Mouse (Mus musculus) CD4-positive naive resting alpha-beta T cell, adult 76 days (primary cell): ENCODE results near the gene Olfr613. TPM values are rescaled to one million over a fixed set of nuclear protein-coding genes. Genes with fewer than 3 reads are reported as not detected.

Experiments
- total RNA-seq: library from RNA; stranded (reverse); gene quantifications from one replicate; pipeline ENCODE4 v1.2.4, GENCODE M21; 2023

Gene Olfr613
- total RNA-seq: not detected

DNA sequence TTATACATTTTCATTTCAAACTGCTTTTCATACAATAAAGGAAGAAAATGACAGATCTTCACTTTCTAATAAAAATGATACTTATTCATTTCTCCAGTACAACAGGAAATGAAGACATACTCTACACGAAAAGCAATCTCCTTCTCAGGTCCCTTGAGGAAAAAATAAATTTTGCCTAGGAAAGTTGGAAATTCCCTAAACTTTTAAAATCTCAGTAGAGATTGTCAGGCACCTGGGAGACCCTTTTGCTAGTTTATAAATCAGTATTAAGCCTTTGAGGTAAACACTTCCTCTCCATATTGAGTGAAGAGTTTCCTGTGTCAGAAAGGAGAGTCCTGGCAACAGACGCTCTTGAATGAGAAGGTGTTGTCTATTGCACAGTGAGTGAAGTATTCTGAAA lies at the start of gene Olfr613:
TSS of gene Olfr613 (plus strand) at position 301 of the 400 bp plus-strand sequence.

DNA sequence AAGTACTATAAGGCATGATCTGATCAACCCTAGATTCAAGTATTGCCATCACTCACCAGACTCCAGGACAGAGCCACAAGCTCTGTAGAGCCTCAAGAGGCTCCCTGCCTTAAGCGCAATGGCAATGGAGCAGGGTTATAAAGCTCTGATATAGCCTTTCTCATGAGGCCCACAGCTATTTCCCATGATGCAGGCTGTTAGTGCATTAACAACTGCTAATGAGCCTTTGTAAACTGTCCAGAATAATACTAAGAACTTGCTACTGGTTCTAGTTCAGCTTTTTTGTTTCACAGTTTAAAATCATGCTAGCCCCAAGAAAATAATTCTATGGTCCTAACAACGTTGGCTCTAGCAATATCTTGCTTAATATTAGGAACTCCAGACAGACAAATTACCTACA lies 35.9 kb upstream of the Olfr613 start, which contains the start of gene Olfr610:
TSS of gene Olfr610 (minus strand) at position 101 of the 400 bp plus-strand sequence.

DNA sequence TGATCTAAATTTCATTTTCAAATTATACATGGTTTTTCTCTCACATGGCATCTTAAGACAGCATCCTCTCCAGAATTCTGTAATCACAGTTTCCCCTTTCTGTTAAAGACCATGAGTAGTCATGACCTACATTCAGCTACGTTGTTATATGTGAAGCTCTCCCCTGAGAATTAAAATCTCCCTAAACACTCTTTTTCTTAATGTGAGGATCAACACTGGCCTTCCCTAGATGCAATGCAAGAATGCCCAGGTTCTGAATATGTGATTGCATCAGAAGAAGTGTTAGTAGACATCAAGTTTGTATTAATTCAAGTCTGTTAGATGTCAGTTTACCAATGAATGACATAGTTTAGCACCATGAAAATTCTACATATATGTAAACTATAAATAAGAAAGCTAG lies 27.1 kb upstream of the Olfr613 start, which contains the start of gene Olfr611:
TSS of gene Olfr611 (minus strand) at position 101 of the 400 bp plus-strand sequence.

DNA sequence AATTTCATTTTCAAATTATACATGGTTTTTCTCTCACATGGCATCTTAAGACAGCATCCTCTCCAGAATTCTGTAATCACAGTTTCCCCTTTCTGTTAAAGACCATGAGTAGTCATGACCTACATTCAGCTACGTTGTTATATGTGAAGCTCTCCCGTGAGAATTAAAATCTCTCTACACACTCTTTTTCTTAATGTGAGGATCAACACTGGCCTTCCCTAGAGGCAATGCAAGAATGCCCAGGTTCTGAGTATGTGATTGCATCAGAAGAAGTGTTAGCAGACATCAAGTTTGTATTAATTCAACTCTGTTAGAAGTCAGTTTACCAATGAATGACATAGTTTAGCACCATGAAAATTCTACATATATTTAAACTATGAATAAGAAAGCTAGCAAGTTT lies 5.3 kb upstream of the Olfr613 start, which contains the start of gene Olfr612:
TSS of gene Olfr612 (minus strand) at position 101 of the 400 bp plus-strand sequence.

DNA sequence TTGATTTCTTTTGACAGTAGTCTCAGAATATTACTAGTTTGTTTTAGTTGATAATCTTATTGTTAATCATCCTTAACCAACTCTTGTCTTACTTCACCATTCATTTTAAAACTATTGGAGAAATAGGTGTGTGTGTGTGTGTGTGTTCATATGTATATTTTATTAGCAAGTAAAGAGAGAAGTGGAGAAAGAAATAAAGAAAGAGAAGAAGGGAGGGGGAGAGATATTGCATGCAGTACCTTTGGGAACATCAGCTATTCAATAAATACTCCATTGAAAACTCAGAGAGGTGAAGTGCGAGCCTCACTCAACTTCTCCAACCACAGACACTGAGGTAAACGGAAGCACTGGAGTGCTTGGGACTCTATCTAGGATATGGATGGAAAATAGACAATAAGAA lies 7.9 kb downstream of the Olfr613 start, which contains the start of gene Olfr615:
TSS of gene Olfr615 (plus strand) at position 301 of the 400 bp plus-strand sequence.

DNA sequence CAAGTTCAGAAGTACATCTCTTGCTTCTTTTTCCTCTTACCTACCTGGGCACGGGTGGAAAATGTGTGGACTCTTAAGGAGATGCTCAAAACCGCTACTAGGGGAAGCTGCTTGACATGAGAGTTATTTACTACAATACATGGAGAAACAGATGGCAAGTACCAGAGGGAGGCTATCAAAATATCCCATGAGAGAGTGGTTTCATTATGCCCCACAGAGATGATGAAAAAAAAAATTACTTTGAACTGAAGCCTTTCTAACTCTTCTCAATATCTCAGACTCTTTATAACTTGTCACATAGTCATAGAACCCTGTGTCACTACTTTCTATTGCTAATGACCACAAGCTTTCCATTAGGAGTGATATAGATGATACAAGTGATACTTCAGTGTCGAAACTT lies 21.2 kb downstream of the Olfr613 start, which contains the start of gene Olfr616:
TSS of gene Olfr616 (minus strand) at position 101 of the 400 bp plus-strand sequence.

DNA sequence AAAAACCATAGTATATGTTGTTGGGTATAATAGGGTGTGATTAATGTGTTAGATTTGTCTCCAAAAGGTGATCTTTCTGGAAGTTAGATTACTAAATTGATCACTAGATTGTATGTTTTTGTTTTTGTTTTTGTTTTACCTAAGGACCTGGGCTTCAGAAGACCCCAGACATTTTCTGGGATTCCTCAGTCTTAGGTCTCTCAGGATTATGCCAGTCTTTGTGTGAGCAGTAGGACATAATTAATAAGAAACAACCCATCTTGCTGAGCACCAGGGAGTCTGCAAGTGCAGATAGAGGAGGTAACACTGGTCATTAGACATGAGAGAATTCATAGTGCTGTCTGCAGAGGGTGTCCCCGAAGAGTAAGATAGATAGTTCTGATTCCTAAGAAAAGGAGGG lies 24.9 kb downstream of the Olfr613 start, which contains the start of gene Olfr617:
TSS of gene Olfr617 (plus strand) at position 301 of the 400 bp plus-strand sequence.

DNA sequence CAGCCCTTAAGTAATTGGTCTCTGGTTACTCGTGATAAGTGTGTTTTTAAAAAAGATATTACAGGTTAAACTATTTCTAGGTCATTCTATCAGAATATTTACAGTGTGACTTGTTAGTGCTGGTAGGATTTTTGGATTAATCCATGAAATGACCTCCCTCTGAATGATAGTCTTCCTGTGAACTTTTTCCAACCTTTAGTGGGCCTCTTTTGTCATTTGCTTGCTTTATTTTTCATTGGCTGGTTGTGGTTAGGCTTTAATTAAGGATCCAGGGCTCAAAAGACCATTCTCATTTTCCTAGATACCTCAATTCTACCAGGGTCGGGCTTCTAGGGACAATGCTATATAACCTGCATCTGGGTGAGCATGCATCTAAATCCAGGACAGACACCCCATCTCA lies 41.9 kb downstream of the Olfr613 start, which contains the start of gene Olfr618:
TSS of gene Olfr618 (plus strand) at position 301 of the 400 bp plus-strand sequence.

DNA sequence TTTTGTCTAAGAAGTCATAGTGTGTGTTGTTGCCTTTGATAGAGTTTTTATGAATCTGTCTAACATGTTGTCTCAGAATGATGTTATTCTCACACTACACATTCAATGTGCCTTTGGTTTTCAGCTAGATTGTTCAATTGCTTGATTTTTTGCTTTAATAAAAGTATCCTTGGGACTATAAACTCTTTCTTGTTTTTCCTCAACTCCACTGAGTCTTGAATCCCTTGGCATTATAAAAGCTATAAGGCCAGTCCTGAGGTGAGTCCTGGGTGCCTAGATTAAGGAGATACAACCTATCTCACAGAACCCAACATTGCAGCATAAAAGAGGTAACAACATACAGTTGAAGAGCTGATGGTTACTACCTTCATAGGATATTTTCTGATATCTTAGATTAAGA lies 52.4 kb downstream of the Olfr613 start, which contains the start of gene Olfr619:
TSS of gene Olfr619 (plus strand) at position 301 of the 400 bp plus-strand sequence.

Other genes starting within 250 kb of the Olfr613 start
- gene Olfr596, start 242.4 kb upstream of the Olfr613 start, total RNA-seq: not detected
- not detected for gene Olfr597, start 231.8 kb upstream of the Olfr613 start, total RNA-seq
- not detected for gene Olfr598, start 224.5 kb upstream of the Olfr613 start, total RNA-seq
- gene Olfr599, start 212.2 kb upstream of the Olfr613 start, total RNA-seq: not detected
- gene Olfr600, start 198.4 kb upstream of the Olfr613 start, total RNA-seq: not detected
- gene Olfr601, start 185.4 kb upstream of the Olfr613 start, total RNA-seq: not detected
- gene Olfr603, start 161.9 kb upstream of the Olfr613 start, total RNA-seq: not detected
- gene Usp17lc, start 133.0 kb upstream of the Olfr613 start, total RNA-seq: not detected
- gene Olfr605, start 102.6 kb upstream of the Olfr613 start, total RNA-seq: not detected
- gene Olfr606, start 99.0 kb upstream of the Olfr613 start, total RNA-seq: not detected
- gene Olfr607, start 83.9 kb upstream of the Olfr613 start, total RNA-seq: not detected
- gene Olfr608, start 78.2 kb upstream of the Olfr613 start, total RNA-seq: not detected
- gene Olfr609, start 50.0 kb upstream of the Olfr613 start, total RNA-seq: not detected
- gene Olfr610, start 36.0 kb upstream of the Olfr613 start, total RNA-seq: not detected
- gene Olfr611, start 27.2 kb upstream of the Olfr613 start, total RNA-seq: not detected
- not detected for gene Olfr612, start 5.4 kb upstream of the Olfr613 start, total RNA-seq
- gene Olfr615, start 8.0 kb downstream of the Olfr613 start, total RNA-seq: not detected
- not detected for gene Olfr616, start 21.1 kb downstream of the Olfr613 start, total RNA-seq
- gene Olfr617, start 25.0 kb downstream of the Olfr613 start, total RNA-seq: not detected
- not detected for gene Olfr618, start 42.0 kb downstream of the Olfr613 start, total RNA-seq
- not detected for gene Olfr619, start 52.5 kb downstream of the Olfr613 start, total RNA-seq
- not detected for gene Olfr620, start 64.5 kb downstream of the Olfr613 start, total RNA-seq
- gene Olfr622, start 94.6 kb downstream of the Olfr613 start, total RNA-seq: not detected
- gene Olfr623, start 115.6 kb downstream of the Olfr613 start, total RNA-seq: not detected
- gene Olfr624, start 123.1 kb downstream of the Olfr613 start, total RNA-seq: not detected
- gene Olfr625-ps1, start 134.6 kb downstream of the Olfr613 start, total RNA-seq: not detected
- gene Olfr243, start 166.6 kb downstream of the Olfr613 start, total RNA-seq: not detected
- gene Olfr628, start 182.3 kb downstream of the Olfr613 start, total RNA-seq: not detected
- not detected for gene Olfr629, start 196.9 kb downstream of the Olfr613 start, total RNA-seq
- gene Olfr630, start 209.3 kb downstream of the Olfr613 start, total RNA-seq: not detected
- not detected for gene Olfr69, start 223.5 kb downstream of the Olfr613 start, total RNA-seq
- not detected for gene Olfr68, start 231.6 kb downstream of the Olfr613 start, total RNA-seq
- gene Olfr67, start 243.7 kb downstream of the Olfr613 start, total RNA-seq: not detected